Mouse (Mus musculus) adrenal gland, postnatal 4 days (tissue): Measurements from ENCODE around the gene Snap47. TPM values are rescaled to one million over a fixed set of nuclear protein-coding genes. Genes with fewer than 3 reads are reported as not detected.
"Not testable (repeated sequence)": the region's sequence is repeated elsewhere in the genome, so short reads cannot be mapped to it uniquely, and the experiment has no call there.

Experiments used
- DNase-seq, 2 experiments: peaks; one replicate each; pipeline ENCODE4 v3.0.0; 2021 to 2022; ENCODE audit warnings: low spot score in 2 of 2, mixed read lengths in 2 of 2
- total RNA-seq, 2 experiments: library from RNA; stranded (reverse); gene quantifications; 2 replicates each; pipeline ENCODE4 v1.2.3; 2021

Snap47 gene
- total RNA-seq, 2 experiments from 2014 or later = 73.3 to 76.6 TPM

DNA sequence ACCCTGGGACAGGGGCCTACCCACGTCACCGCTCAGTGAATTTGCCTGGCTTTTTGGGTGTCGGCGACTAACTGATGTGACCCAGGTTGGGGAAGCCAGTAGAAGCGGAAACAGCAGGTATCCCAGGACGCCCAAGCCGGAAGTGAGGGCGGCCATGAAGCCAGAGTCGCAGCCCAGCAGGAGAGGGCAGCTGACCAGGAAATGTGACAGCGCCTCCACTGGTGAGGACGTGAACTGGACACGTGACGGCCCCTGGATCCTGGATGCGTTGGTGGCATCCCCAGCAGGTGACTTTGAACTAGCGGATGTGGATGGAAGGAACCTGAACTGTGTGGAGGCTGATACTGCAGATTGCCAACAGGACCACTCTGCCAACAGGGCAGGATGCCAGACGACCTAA, 75.5 kb downstream of the Snap47 start, which contains the start of gene Prss38:
Prss38 (minus strand) TSS at position 183 of the 400 bp plus-strand sequence.
- no peak for DNase-seq

- DNase-seq = no peak
These were observed 81.1 kb downstream of the Snap47 start for GRCm38 (mm10) chr11:59369848-59370247.

DNA sequence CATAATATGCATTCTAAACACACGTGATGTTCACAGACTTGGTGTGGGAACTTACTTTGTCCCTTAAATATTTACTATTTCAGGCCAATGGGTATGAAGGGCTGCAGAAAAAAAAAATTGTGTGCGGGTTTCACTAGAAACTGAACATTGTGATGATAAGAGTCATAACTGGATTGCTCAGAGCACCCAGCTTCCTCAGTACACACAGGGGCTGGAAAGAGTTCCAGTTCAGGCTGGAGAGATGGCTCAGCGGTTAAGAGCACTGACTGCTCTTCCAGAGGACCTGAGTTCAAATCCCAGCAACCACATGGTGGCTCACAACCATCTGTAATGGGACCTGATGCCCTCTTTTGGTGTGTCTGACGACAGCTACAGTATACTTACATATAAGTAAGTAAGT, 83.0 kb downstream of the Snap47 start:
- DNase-seq = not testable (repeated sequence)

DNA sequence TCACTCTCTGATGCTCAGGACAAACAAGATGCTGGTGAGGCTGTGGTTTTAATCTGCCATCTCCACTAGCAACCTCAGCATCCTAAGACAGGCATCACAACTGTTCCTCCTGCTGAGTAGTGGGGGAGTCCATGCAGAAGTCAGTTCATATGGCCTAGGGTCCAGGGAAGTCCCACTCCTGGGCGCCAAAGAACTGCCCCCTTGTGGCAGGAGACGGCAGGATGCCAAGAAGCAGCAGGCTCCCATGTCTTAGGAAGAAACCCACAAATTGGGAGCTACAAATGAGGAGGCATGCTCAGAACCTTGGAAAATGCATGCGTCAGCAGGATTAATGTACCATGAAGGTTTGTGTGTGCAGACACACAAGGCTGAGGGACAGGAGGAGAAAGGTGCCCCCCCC, 84.4 kb downstream of the Snap47 start:
- no peak for DNase-seq

DNA sequence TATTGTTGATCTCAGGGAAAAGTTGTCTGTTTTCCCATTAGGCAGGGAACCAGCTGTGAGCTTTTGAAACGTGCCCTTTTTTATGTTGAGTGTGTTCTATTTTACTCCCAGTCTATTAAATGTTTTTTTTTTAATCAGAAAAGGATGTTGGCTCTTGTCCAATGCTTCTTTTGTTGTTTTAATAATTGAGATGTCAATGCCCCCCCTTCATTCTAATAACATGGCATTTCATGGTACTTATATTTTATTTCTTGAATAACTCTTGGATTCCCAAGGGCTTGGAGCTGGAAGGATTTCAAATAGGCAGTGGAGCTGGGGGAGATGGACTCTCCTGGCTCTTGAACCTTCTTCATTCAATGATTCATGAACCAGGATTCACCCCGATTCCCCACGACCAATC, 85.0 kb downstream of the Snap47 start:
- DNase-seq = no peak

DNA sequence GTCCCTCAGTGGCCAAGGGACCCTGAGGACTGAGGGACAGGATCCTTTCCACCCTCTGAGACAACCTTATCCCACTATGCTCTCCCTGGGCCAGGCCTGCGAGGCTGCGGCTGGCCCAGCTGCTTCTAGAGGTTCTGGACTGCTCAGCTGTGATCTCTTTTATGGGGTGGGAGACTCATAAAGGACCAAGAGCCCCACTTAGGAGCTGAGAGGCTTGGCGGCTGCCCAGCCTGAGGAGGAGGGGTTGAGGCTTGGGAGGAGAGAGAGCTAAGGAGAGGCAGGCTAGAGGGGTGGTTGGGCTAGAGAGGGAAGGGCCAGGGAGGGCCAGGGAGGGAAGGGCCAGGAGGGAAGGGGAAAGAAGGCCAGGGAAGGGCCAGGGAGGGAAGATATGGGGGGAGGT, 86.6 kb downstream of the Snap47 start:
- no peak for DNase-seq

DNA sequence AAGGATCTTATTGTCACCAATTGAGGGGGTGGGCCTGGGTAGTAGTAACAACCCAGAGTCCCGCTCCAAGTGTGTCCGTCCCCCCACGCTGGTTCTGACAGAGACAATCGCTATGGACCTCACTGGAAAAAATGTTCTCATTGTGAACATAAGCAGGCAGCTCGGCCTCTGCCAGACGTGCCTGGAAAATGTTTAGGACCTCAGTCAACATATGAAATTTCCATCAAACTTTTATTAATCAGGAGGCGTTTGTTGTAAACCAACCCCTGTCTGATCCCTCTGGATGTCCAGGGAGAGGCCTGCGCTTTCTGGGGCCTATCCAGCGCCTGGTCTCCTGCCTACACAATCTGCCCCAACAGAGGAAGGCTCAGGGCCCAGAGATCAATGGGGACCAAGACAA, 87.0 kb downstream of the Snap47 start:
- no peak for DNase-seq

DNA sequence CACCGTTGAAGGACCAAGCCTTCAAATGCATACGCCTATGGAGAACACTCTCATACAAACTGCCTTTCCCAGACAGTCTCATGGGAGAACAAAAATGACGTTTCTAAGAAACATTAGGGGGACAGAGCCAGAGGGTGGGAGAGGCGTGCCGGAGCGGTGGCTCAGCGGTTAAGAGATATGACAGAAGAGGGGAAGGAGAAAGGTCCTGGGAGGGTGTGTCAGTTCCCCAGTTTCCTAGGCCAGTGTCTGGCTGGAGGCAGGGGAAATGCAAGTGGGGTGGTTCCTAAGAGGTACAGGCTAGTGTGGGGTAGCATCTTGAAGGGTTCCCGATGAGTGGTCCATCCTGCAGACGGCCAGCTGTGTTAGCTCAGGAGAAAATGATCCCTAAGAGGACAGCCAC, 89.7 kb downstream of the Snap47 start:
- DNase-seq = no peak

Other genes starting within 250 kb of the Snap47 start
- 10 to 100 TPM; 52.0 to 57.9 TPM for gene Mrpl55, start 248.7 kb downstream of the Snap47 start, total RNA-seq
- gene 2310033P09Rik, start 242.9 kb downstream of the Snap47 start, total RNA-seq = 10 to 100 TPM; 27.3 to 32.2 TPM
- 100 to 1,000 TPM; 375 to 388 TPM for gene Arf1, start 222.9 kb downstream of the Snap47 start, total RNA-seq
- gene Wnt3a, start 160.4 kb downstream of the Snap47 start, total RNA-seq = not detected
- gene Wnt9a, start 144.3 kb downstream of the Snap47 start, total RNA-seq = 1 to 10 TPM; 1.9 to 2.5 TPM
- not detected for gene Prss38, start 75.5 kb downstream of the Snap47 start, total RNA-seq
- 10 to 100 TPM; 11.4 to 12.1 TPM for gene Jmjd4, start 1.1 kb downstream of the Snap47 start, total RNA-seq
- 10 to 100 TPM in 1 of 2 experiments, 1 to 10 TPM in 1; 9.7 to 10.1 TPM for gene Zfp867, start 21.3 kb upstream of the Snap47 start, total RNA-seq
- gene Zkscan17, start 75.6 kb upstream of the Snap47 start, total RNA-seq = 10 to 100 TPM; 37.3 to 38.1 TPM
- under 1 TPM; 0.84 to 0.85 TPM for gene Nlrp3, start 90.4 kb upstream of the Snap47 start, total RNA-seq
- gene Olfr222, start 125.0 kb upstream of the Snap47 start, total RNA-seq = not detected
- gene Olfr223, start 142.1 kb upstream of the Snap47 start, total RNA-seq = not detected
- 100 to 1,000 TPM; 235 to 240 TPM for gene Mprip, start 210.1 kb upstream of the Snap47 start, total RNA-seq